Mouse (Mus musculus): ENCODE measurements around the gene Dis3l.
"Not testable (repeated sequence)": the region's sequence is repeated elsewhere in the genome, so short reads cannot be mapped to it uniquely, and the experiment has no call there.

Gene Dis3l

DNA sequence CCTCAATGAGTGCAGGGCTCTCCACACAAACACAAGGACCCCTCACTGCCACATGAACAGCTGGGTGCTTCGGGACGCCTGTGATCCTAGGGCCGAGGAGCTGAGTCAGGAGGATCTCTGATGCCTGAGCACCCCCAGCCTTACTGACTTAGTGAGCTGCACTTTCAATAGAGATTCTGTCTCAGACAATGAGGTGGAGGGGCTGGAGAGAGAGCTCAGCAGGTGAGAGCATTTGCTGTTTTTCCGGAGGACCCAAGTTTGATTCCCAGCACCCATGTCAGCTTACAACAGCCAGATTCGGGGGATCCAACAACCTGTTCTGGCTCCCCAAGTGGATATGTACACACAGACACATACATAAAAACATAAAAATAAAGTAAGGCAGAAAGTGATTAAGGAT is 24.1 kb downstream of the Dis3l start:
- no peak for DNase-seq (ENCODE audit: low spot score)

- no peak for DNase-seq (ENCODE audit: low spot score)
Measured at GRCm38 (mm10) chr9:64314696-64315095, 26.4 kb downstream of the Dis3l start.

DNA sequence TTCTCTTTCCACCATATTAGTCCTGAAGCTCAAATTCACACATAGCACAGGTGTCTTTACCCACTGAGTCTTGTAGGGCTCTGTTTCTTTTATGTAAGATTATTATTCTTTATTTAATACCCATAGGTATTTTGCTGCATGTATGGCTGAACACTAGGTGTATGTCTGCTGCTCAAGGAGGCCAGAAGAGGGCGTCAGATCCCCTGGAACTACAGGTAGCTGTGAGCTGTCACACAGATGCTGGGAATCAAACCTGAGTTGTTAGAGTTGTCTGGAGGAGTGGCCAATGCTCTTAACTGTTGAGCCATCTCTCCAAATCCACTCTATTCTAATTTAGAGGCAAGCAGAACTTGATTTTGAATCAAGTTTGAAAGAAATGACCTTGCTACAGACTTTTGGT is 29.0 kb downstream of the Dis3l start:
- DNase-seq (ENCODE audit: low spot score) = no peak

- no peak for DNase-seq (ENCODE audit: low spot score)
Measured at GRCm38 (mm10) chr9:64310996-64311785, 29.9 kb downstream of the Dis3l start.

DNA sequence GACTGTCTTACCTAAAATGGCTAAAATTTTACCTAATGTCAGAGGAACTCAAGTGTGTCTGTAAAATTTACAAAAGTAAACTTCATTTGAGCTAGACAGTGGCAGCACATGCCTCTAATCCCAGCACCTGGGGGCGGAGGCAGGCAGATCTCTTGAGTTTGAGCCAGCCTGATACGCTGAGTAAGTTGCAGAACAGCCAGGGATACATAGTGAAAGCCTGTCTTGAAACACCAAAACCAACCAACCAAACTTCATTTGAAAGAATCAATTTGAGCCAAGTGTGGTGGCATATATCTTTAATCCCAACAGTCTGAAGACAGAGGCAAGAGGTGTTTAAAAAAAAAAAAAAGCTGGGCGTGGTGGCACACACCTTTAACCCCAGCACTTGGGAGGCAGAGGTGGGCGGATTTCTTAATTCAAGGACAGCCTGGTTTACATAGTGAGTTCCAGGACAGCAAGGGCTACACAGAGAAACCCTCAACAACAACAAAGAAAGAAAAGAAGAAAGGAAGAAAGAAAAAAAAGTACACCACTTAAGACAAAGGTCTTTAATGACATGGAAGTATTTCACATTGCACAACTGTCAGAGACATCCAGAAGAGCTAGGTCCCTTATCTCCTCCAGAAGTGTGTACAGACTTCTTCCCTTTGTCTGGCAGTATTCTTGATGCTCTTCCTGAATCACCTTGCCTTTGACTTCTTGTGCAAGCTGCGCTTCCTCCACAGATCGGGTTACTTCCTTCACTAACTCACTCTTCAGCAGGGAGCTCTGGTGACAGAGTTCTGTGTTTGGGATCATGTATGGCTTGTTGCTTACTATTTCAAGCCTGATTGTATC is 34.4 kb downstream of the Dis3l start:
- no peak for DNase-seq (ENCODE audit: low spot score)

DNA sequence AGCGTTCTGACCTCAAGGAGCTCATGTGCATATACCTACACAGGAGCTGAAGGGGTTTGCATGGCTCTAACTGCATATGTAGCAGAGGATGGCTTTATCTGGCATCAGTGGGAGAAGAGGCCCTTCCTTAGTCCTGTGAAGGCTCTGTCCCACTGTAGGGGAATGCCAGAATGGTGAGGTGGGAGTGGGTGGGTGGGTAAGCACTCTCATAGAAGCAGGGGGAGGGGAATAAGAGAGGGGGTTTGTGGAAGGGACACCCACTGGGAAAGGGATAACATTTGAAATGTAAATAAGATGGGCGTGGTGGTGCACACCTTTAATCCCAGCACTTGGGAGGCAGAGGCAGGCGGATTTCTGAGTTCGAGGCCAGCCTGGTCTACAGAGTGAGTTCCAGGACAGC is 38.0 kb downstream of the Dis3l start:
- DNase-seq (ENCODE audit: low spot score) = not testable (repeated sequence)

DNA sequence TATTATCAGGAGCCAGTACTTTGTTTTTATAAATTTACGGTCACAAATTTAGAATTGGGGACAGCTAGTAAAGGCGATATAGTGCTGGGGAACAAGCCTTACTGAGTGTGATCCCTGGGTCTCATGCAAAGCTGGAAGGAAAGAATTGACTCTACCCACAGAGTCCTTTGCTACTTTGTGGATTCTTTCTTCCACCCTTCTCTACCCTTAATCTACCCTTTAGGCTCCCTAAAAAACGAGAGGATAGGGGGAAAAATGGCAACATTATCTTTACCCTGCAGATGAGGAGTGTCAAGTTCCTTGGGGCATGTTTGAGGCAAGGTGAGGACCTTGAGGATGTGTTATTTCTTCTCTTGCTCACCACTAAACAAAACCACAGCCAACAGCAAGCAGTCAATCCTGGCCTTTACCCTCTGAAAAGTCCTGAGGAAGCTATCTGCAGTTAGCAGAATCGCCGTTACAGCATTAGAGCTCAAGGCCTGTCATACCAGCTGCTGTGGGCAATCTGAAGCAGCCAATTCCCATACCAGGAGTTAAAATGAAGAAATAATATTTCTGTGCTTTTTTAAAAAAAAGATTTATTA is 58.6 kb downstream of the Dis3l start:
- no peak for DNase-seq (ENCODE audit: low spot score)

GRCm38 (mm10) chr9:64281781-64282178 is 59.3 kb downstream of the Dis3l start:
- no peak for DNase-seq (ENCODE audit: low spot score)

- peak; percentile 96 for DNase-seq (ENCODE audit: low spot score)
Measured at GRCm38 (mm10) chr9:64281105-64281780, 59.8 kb downstream of the Dis3l start, which contains the start of gene Tipin. Gene Tipin, plus strand, starts transcription at chr9:64281581.

- no peak for DNase-seq (ENCODE audit: low spot score)
Measured at GRCm38 (mm10) chr9:64278665-64279310, 62.3 kb downstream of the Dis3l start.

DNA sequence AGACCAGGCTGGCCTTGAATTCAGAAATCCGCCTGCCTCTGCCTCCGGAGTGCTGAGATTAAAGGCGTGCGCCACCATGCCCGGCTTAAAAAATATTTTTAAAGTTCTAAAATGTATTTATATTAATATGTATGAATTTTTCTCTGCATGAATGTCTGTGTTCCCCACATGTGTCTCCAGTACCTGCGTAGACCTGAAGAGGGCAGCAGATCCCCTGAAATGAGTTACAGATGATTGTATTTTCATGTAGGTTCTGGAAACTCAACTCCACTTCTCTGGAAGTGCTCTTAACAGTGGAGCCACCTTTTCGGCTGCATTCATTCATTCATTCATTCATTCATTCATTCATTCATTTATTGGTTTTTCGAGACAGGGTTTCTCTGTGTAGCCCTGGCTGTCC is 63.4 kb downstream of the Dis3l start:
- DNase-seq (ENCODE audit: low spot score) = peak; percentile 86

GRCm38 (mm10) chr9:64274919-64275318 is 66.2 kb downstream of the Dis3l start:
- peak; percentile 53 for DNase-seq (ENCODE audit: low spot score)

GRCm38 (mm10) chr9:64274291-64274690 is 66.8 kb downstream of the Dis3l start:
- DNase-seq (ENCODE audit: low spot score) = no peak

DNA sequence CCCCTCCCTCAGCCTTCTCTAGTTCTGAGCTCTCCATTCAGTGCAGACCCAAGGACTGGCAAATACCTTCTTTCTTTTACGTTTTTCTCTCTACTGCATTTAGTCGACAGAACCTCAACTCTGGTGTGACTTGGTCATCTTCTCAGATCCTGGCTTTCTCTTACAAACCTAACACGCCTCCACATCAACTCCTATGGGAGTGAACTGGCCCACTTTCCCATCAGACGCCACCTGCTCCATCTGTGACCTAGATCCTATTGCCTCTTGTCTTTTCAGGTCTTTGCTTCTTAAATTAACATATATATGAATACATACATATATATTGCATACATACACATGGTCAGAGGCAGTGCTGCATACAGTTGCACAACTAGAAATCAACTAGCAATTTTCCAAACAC is 67.3 kb downstream of the Dis3l start:
- DNase-seq (ENCODE audit: low spot score) = peak; percentile 31

DNA sequence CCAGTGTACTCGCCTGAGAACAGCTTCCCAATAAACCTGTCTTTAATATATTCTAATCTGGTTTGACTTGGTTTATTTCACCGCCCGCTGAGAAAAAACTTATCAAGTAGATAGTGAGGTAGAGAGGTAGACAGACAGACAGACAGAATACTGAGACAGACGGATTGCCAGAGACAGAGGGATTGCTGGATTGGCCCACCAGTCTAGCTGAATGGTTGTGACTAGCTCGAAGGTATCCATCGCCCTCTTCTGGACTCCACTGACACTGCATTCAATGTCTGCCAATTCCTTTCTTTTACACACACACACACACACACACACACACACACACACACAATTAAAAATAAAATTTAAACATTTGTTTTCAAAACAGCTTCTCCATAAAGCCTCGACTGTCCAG is 68.5 kb downstream of the Dis3l start:
- peak; percentile 59 for DNase-seq (ENCODE audit: low spot score)

GRCm38 (mm10) chr9:64271249-64271648 is 69.8 kb downstream of the Dis3l start:
- no peak for DNase-seq (ENCODE audit: low spot score)

- DNase-seq (ENCODE audit: low spot score) = not testable (repeated sequence)
Measured at GRCm38 (mm10) chr9:64268836-64269235, 72.3 kb downstream of the Dis3l start.

GRCm38 (mm10) chr9:64268196-64268595 is 72.9 kb downstream of the Dis3l start:
- DNase-seq (ENCODE audit: low spot score) = no peak

DNA sequence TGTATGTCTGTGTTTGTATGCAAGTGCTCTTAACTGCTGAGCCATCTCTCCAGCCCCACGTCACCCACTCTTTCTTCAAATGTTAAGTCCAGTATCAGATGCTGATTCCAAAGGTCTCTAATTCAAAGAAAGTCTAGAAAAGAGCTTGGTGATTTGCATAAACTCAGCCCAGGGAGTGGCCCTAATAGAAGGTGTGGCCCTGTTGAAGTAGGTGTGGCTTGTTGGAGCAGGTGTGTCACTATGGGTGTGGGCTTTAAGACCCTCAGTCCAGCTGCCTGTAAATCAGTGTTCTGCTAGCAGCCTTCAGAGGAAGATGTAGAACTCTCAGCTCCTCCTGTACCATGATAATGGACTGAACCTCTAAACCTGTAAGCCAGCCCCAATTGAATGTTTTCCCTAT is 73.9 kb downstream of the Dis3l start:
- no peak for DNase-seq (ENCODE audit: low spot score)

GRCm38 (mm10) chr9:64264813-64265212 is 76.3 kb downstream of the Dis3l start:
- DNase-seq (ENCODE audit: low spot score) = no peak

DNA sequence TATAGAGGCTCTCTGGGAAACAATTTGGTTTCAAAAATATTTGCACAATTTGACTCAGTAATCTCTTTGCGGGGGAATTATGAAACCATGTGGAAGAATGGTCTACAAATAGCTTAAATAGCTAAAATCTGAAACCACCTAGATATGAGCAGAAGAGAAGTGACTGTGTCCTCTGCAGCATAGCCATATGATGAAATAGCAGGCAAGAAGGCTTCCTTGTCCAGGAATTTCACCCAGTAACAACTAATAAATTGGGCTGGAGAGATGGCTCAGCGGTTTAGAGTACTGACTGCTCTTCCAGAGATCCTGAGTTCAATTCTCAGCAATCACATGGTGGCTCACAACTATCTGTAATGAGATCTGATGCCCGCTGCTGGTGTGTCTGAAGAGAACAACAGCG is 80.1 kb downstream of the Dis3l start:
- no peak for DNase-seq (ENCODE audit: low spot score)

- no peak for DNase-seq (ENCODE audit: low spot score)
Measured at GRCm38 (mm10) chr9:64259906-64260305, 81.2 kb downstream of the Dis3l start.
